Mouse (Mus musculus) monocyte, adult 2 months (primary cell): ENCODE measurements around the gene Lrrc25.
"Not testable (repeated sequence)": the region's sequence is repeated elsewhere in the genome, so short reads cannot be mapped to it uniquely, and the experiment has no call there.

Experiments
- DNase-seq, 2 experiments: peaks; one replicate each; pipeline ENCODE4 v3.0.0; 2022; ENCODE audit warnings: low spot score in 2 of 2, low read depth in 1 of 2

The Lrrc25 gene

GRCm38 (mm10) chr8:70615894-70616293 lies at the start of gene Lrrc25:
Lrrc25 (plus strand) TSS chr8:70616155.
- DNase-seq: peak in 1 of 2 experiments; percentile 60

- DNase-seq: no peak
These were observed 45.6 kb upstream of the Lrrc25 start for GRCm38 (mm10) chr8:70570360-70570759.

GRCm38 (mm10) chr8:70570990-70571389 lies 45.0 kb upstream of the Lrrc25 start:
- DNase-seq: no peak

GRCm38 (mm10) chr8:70574302-70574701 lies 41.7 kb upstream of the Lrrc25 start:
- DNase-seq: no peak

- DNase-seq: no peak
These were observed 41.0 kb upstream of the Lrrc25 start for GRCm38 (mm10) chr8:70574915-70575314.

GRCm38 (mm10) chr8:70577207-70577606 lies 38.7 kb upstream of the Lrrc25 start:
- DNase-seq: no peak

GRCm38 (mm10) chr8:70583476-70584387 lies 32.2 kb upstream of the Lrrc25 start:
- DNase-seq: no peak

- no peak for DNase-seq
These were observed 31.2 kb upstream of the Lrrc25 start for GRCm38 (mm10) chr8:70584606-70585257.

GRCm38 (mm10) chr8:70585258-70585652 lies 30.7 kb upstream of the Lrrc25 start:
- DNase-seq: peak in 1 of 2 experiments; percentile 44

GRCm38 (mm10) chr8:70587955-70588354 lies 28.0 kb upstream of the Lrrc25 start:
- DNase-seq: not testable (repeated sequence)

- no peak for DNase-seq
These were observed 24.4 kb upstream of the Lrrc25 start for GRCm38 (mm10) chr8:70591569-70591968.

GRCm38 (mm10) chr8:70593173-70593572 lies 22.8 kb upstream of the Lrrc25 start:
- no peak for DNase-seq

- no peak for DNase-seq
These were observed 21.9 kb upstream of the Lrrc25 start, which contains the start of gene Isyna1 for GRCm38 (mm10) chr8:70593961-70594609. Isyna1 (plus strand) TSS chr8:70594373.

- no peak for DNase-seq
These were observed 21.1 kb upstream of the Lrrc25 start for GRCm38 (mm10) chr8:70594621-70595564.

GRCm38 (mm10) chr8:70595811-70596210 lies 20.1 kb upstream of the Lrrc25 start:
- DNase-seq: no peak

GRCm38 (mm10) chr8:70596216-70596615 lies 19.7 kb upstream of the Lrrc25 start:
- no peak for DNase-seq

GRCm38 (mm10) chr8:70596775-70597416 lies 19.1 kb upstream of the Lrrc25 start:
- no peak for DNase-seq

GRCm38 (mm10) chr8:70597417-70598272 lies 18.3 kb upstream of the Lrrc25 start:
- DNase-seq: no peak

GRCm38 (mm10) chr8:70598283-70598682 lies 17.7 kb upstream of the Lrrc25 start:
- no peak for DNase-seq
